Mouse (Mus musculus) spleen, adult 2 months (tissue): ENCODE results near the gene Col2a1.

Source experiments
- CTCF ChIP-seq: fragments of 200-500 bp; IDR thresholded peaks from 2 replicates; pipeline ENCODE4 v1.5.1; 2011; ENCODE audit warnings: mild to moderate bottlenecking, inconsistent platforms; ENCODE audit not compliant: insufficient read depth, insufficient read length, insufficient replicate concordance; ENCODE audit errors: extremely low read depth
- POLR2A ChIP-seq: fragments of 200-500 bp; IDR thresholded peaks from 2 replicates; pipeline ENCODE4 v1.6.1; 2011; ENCODE audit warnings: low read depth, low read length, inconsistent platforms

DNA sequence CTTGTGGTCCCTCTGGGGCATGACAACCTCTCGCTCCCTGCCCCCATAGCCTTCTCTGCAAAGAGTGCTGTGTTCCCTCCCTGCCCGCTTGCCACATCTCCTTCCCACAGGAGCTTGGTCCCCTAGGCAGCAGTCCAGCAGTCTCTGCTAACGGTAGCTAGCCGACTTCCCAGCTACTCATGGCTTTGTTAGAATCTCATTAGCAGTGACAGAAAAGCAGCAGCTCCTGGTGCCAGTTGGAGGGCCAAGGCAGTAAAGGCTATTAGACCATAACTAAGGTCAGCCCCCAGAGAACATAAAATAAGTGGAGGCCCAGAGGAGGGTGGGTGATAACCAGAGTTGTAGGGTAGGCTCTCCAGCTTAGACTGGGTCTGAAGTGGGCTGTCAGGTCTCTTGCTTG is 21.1 kb upstream of the Col2a1 start:
- no peak for TF ChIP-seq POLR2A
- TF ChIP-seq CTCF, result no peak
